Mouse (Mus musculus) lung, embryonic 15.5 days (tissue): ENCODE results near the gene Mustn1. TPM values are rescaled to one million over a fixed set of nuclear protein-coding genes. Genes with fewer than 3 reads are reported as not detected.
A peak's percentile ranks its signal among the peaks of the same experiment; 100 is the strongest.

ENCODE experiments used
- ATAC-seq: fragments of 200-750 bp; cut with Nextera tagmentation; 2 replicates; pipeline ENCODE4 v1.8.0; 2017; ENCODE audit warnings: moderate number of reproducible peaks, borderline replicate concordance; ENCODE audit not compliant: low FRiP score, low TSS enrichment; ENCODE audit errors: extremely low read depth
- H3K27ac ChIP-seq: fragments of 300-500 bp; sonication (generic); 2 replicates; pipeline ENCODE4 v1.5.1; 2015; ENCODE audit warnings: moderate library complexity, mild to moderate bottlenecking, inconsistent platforms
- H3K27me3 ChIP-seq: fragments of 300-500 bp; sonication (generic); 2 replicates; pipeline ENCODE4 v1.6.1; 2015; ENCODE audit warnings: inconsistent platforms
- H3K36me3 ChIP-seq: fragments of 300-500 bp; sonication (generic); 2 replicates; pipeline ENCODE4 v1.6.1; 2015; ENCODE audit warnings: inconsistent platforms
- H3K4me1 ChIP-seq: fragments of 300-500 bp; sonication (generic); 2 replicates; pipeline ENCODE4 v1.6.1; 2015; ENCODE audit warnings: inconsistent platforms
- H3K4me2 ChIP-seq: fragments of 300-500 bp; sonication (generic); 2 replicates; pipeline ENCODE4 v1.6.1; 2015; ENCODE audit warnings: inconsistent platforms, mild to moderate bottlenecking, moderate library complexity
- H3K4me3 ChIP-seq: fragments of 300-500 bp; sonication (generic); 2 replicates; pipeline ENCODE4 v1.5.1; 2015; ENCODE audit warnings: mild to moderate bottlenecking, inconsistent platforms
- H3K9ac ChIP-seq: fragments of 300-500 bp; sonication (generic); 2 replicates; pipeline ENCODE4 v1.6.1; 2015; ENCODE audit warnings: inconsistent platforms
- H3K9me3 ChIP-seq: fragments of 300-500 bp; sonication (generic); 2 replicates; pipeline ENCODE4 v1.6.1; 2016; ENCODE audit warnings: inconsistent platforms
- WGBS: fragments of 180-500 bp; shearing (Covaris S2); methylation state at CpG from one replicate; pipeline ENCODE4 v1.1.7; 2015; 5-methylcytosine and 5-hydroxymethylcytosine counted together
- polyA plus RNA-seq: library from polyadenylated mRNA; unstranded; fragments of >200 nt; fragmentation: Nextera tagmentation; extraction: Ambion mirVana; gene quantifications from 2 replicates; pipeline ENCODE4 v1.2.1, GENCODE M21; 2015

The Mustn1 gene
- polyA plus RNA-seq, 1 experiment from 2014 or later, result 9.3 TPM

- H3K9me3 ChIP-seq, result no peaks in the 10 kb centered on the region
- H3K4me1 ChIP-seq, result peaks cover 19% of the 10 kb centered on the region
- WGBS, result 89% methylated on average over 3 of the region's 3 CpGs
These were observed 2.7 kb downstream of the Mustn1 start for GRCm38 (mm10) chr14:30881718-30882108.

GRCm38 (mm10) chr14:30885298-30885697 is 6.3 kb downstream of the Mustn1 start:
- Histone ChIP-seq H3K9ac (no peak overlapping the region), H3K27ac (no peak overlapping the region), H3K27me3 (no peaks in the 10 kb centered on the region), H3K36me3 (no peaks in the 10 kb centered on the region), H3K9me3 (no peaks in the 10 kb centered on the region), H3K4me2 (no peak overlapping the region), H3K4me1 (peaks cover 16% of the 10 kb centered on the region), H3K4me3 (no peak overlapping the region)
- 7% methylated on average over 3 of the region's 3 CpGs for WGBS
- no peak for ATAC-seq

More at GRCm38 (mm10) chr14:30881718-30882108, 2.7 kb downstream of the Mustn1 start:
- no peaks in the 10 kb centered on the region for H3K27me3 ChIP-seq
- ATAC-seq, result no peak
- H3K4me3 ChIP-seq, result no peak overlapping the region
- H3K4me2 ChIP-seq, result no peak overlapping the region
- H3K27ac ChIP-seq, result no peak overlapping the region
- H3K36me3 ChIP-seq, result no peaks in the 10 kb centered on the region
- no peak overlapping the region for H3K9ac ChIP-seq

GRCm38 (mm10) chr14:30886204-30886603 is 7.2 kb downstream of the Mustn1 start, which contains the start of gene Itih4:
TSS of gene Itih4 (plus strand) at chr14:30886476.
- Histone ChIP-seq H3K36me3 (no peaks in the 10 kb centered on the region), H3K9ac (no peak within 1 kb of the TSS), H3K4me1 (peaks cover 16% of the 10 kb centered on the region), H3K27me3 (no peaks in the 10 kb centered on the region), H3K4me2 (no peak within 1 kb of the TSS), H3K9me3 (no peaks in the 10 kb centered on the region), H3K4me3 (no peak within 1 kb of the TSS), H3K27ac (no peak within 1 kb of the TSS)
- 77% methylated on average over 3 of the region's 3 CpGs for WGBS
- ATAC-seq, result no peak

- no peak overlapping the region for H3K27ac ChIP-seq
- peaks cover 16% of the 10 kb centered on the region for H3K4me1 ChIP-seq
- H3K27me3 ChIP-seq, result 0 out of 2 replicates have a peak, but pooled peaks cover 2% of the 10 kb centered on the region
- no peak overlapping the region for H3K9ac ChIP-seq
- H3K9me3 ChIP-seq, result no peaks in the 10 kb centered on the region
- peak; percentile 68 for ATAC-seq
- WGBS, result 3% methylated on average over 9 of the region's 9 CpGs
- no peak overlapping the region for H3K4me3 ChIP-seq
- H3K36me3 ChIP-seq, result no peaks in the 10 kb centered on the region
- peak overlapping the region; percentile 42 for H3K4me2 ChIP-seq
These were observed 9.3 kb downstream of the Mustn1 start for GRCm38 (mm10) chr14:30888271-30888732.

GRCm38 (mm10) chr14:30899972-30900371 is 21.0 kb downstream of the Mustn1 start:
- Histone ChIP-seq H3K4me1 (no peaks in the 10 kb centered on the region), H3K4me2 (no peak overlapping the region), H3K9ac (no peak overlapping the region), H3K36me3 (no peaks in the 10 kb centered on the region), H3K4me3 (no peak overlapping the region), H3K27me3 (no peaks in the 10 kb centered on the region), H3K27ac (no peak overlapping the region), H3K9me3 (no peaks in the 10 kb centered on the region)
- no peak for ATAC-seq
- 68% methylated on average over 3 of the region's 3 CpGs for WGBS

- no peak overlapping the region for H3K9ac ChIP-seq
- H3K27me3 ChIP-seq, result no peaks in the 10 kb centered on the region
- peaks cover 14% of the 10 kb centered on the region; the same call in 1 of the 2 replicates for H3K4me1 ChIP-seq
- no peak overlapping the region for H3K4me3 ChIP-seq
- H3K9me3 ChIP-seq, result no peaks in the 10 kb centered on the region
- no peak overlapping the region for H3K27ac ChIP-seq
- H3K36me3 ChIP-seq, result no peaks in the 10 kb centered on the region
- WGBS, result 79% methylated on average over 5 of the region's 5 CpGs
- no peak overlapping the region for H3K4me2 ChIP-seq
- no peak for ATAC-seq
These were observed 23.6 kb downstream of the Mustn1 start for GRCm38 (mm10) chr14:30902628-30903027.

- Histone ChIP-seq H3K9me3 (no peaks in the 10 kb centered on the region), H3K4me3 (no peak overlapping the region), H3K27ac (no peak overlapping the region), H3K4me1 (peaks cover 16% of the 10 kb centered on the region; the same call in 1 of the 2 replicates), H3K36me3 (no peaks in the 10 kb centered on the region), H3K4me2 (no peak overlapping the region), H3K27me3 (no peaks in the 10 kb centered on the region), H3K9ac (no peak overlapping the region)
- ATAC-seq, result no peak
- 51% methylated on average over 3 of the region's 3 CpGs for WGBS
These were observed 24.0 kb downstream of the Mustn1 start for GRCm38 (mm10) chr14:30903036-30903435.

GRCm38 (mm10) chr14:30904307-30904706 is 25.3 kb downstream of the Mustn1 start:
- Histone ChIP-seq H3K4me3 (no peak overlapping the region), H3K9ac (no peak overlapping the region), H3K4me2 (no peak overlapping the region), H3K27ac (no peak overlapping the region), H3K4me1 (peaks cover 16% of the 10 kb centered on the region; the same call in 1 of the 2 replicates), H3K27me3 (no peaks in the 10 kb centered on the region), H3K36me3 (no peaks in the 10 kb centered on the region), H3K9me3 (no peaks in the 10 kb centered on the region)
- 74% methylated on average over 8 of the region's 8 CpGs for WGBS
- no peak for ATAC-seq

GRCm38 (mm10) chr14:30906001-30906400 is 27.0 kb downstream of the Mustn1 start:
- peaks cover 16% of the 10 kb centered on the region; the same call in 1 of the 2 replicates for H3K4me1 ChIP-seq
- no peaks in the 10 kb centered on the region for H3K36me3 ChIP-seq
- WGBS, result 81% methylated on average over 6 of the region's 6 CpGs
- H3K9me3 ChIP-seq, result no peaks in the 10 kb centered on the region
- no peak overlapping the region for H3K27ac ChIP-seq
- no peak overlapping the region for H3K4me3 ChIP-seq
- no peaks in the 10 kb centered on the region for H3K27me3 ChIP-seq
- H3K4me2 ChIP-seq, result no peak overlapping the region
- H3K9ac ChIP-seq, result no peak overlapping the region
- ATAC-seq, result no peak

GRCm38 (mm10) chr14:30907814-30908265 is 28.8 kb downstream of the Mustn1 start:
- no peak overlapping the region for H3K4me2 ChIP-seq
- peaks cover 16% of the 10 kb centered on the region; the same call in 1 of the 2 replicates for H3K4me1 ChIP-seq
- no peaks in the 10 kb centered on the region for H3K9me3 ChIP-seq
- H3K4me3 ChIP-seq, result no peak overlapping the region
- ATAC-seq, result peak; percentile 92
- H3K36me3 ChIP-seq, result no peaks in the 10 kb centered on the region
- H3K27me3 ChIP-seq, result no peaks in the 10 kb centered on the region
- no peak overlapping the region for H3K9ac ChIP-seq
- 18% methylated on average over 3 of the region's 3 CpGs for WGBS
- peak overlapping the region; percentile 50; the same call in 1 of the 2 replicates for H3K27ac ChIP-seq

- WGBS, result 84% methylated on average over 8 of the region's 8 CpGs
- Histone ChIP-seq H3K4me1 (peaks cover 10% of the 10 kb centered on the region; the same call in 1 of the 2 replicates), H3K9me3 (no peaks in the 10 kb centered on the region), H3K27ac (no peak overlapping the region), H3K4me2 (no peak overlapping the region), H3K36me3 (no peaks in the 10 kb centered on the region), H3K4me3 (no peak overlapping the region), H3K9ac (no peak overlapping the region), H3K27me3 (no peaks in the 10 kb centered on the region)
- ATAC-seq, result no peak
These were observed 32.1 kb downstream of the Mustn1 start for GRCm38 (mm10) chr14:30911141-30911540.

GRCm38 (mm10) chr14:30912641-30913040 is 33.6 kb downstream of the Mustn1 start:
- ATAC-seq, result no peak
- Histone ChIP-seq H3K4me1 (peaks cover 1% of the 10 kb centered on the region; the same call in 1 of the 2 replicates), H3K4me2 (no peak overlapping the region), H3K9me3 (no peaks in the 10 kb centered on the region), H3K27ac (no peak overlapping the region), H3K36me3 (no peaks in the 10 kb centered on the region), H3K27me3 (no peaks in the 10 kb centered on the region), H3K4me3 (no peak overlapping the region), H3K9ac (no peak overlapping the region)
- 82% methylated on average over 8 of the region's 8 CpGs for whole genome bisulfite sequencing
